Mouse (Mus musculus) megakaryocyte, embryonic 14.5 days (primary cell): ENCODE results near the gene Cnn1.

ENCODE experiments used
- FLI1 ChIP-seq: IDR thresholded peaks from 2 replicates; pipeline ENCODE4 v1.6.1; 2012; ENCODE audit warnings: low read length, inconsistent platforms, mixed read lengths
- GATA1 ChIP-seq: IDR thresholded peaks from 3 replicates; pipeline ENCODE4 v1.6.1; 2012; ENCODE audit warnings: mixed read lengths, low read length, inconsistent platforms, borderline replicate concordance

DNA sequence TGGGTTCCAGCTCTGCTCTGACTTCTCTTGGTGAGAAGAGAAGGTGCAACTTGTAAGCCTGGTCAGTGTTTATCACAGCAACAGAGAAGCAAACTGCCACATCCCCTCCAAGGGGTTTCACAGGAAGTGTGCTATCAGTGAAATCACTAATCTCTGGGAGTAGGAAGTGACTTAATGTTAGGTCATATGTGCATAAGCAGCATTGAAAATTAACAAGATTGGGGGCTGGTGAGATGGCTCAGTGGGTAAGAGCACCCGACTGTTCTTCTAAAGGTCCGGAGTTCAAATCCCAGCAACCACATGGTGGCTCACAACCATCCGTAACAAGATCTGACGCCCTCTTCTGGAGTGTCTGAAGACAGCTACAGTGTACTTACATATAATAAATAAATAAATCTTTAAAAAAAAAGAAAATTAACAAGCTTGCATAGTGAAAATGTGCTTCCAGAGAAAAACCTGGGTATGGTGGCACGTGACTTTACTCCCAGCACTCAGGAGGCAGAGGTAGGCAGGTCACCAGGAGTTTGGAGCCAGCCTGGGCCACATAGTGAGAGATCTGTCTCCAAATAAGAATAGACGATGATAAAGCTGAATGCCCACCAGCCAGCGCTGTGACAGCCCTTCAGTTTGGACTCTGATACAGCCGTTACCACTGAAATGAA, 45.4 kb downstream of the Cnn1 start:
- TF ChIP-seq GATA1 (no peak), FLI1 (no peak)
